Mouse (Mus musculus) frontal cortex, adult 2 months (tissue): Measurements from ENCODE around the gene Osbpl3. TPM values are rescaled to one million over a fixed set of nuclear protein-coding genes. Genes with fewer than 3 reads are reported as not detected.
"Not testable (repeated sequence)": the region's sequence is repeated elsewhere in the genome, so short reads cannot be mapped to it uniquely, and the experiment has no call there.

ENCODE experiments used
- DNase-seq, 2 experiments: peaks; one replicate each; pipeline ENCODE4 v3.0.0; 2022; ENCODE audit warnings: low spot score in 1 of 2; ENCODE audit errors: extremely low spot score in 1 of 2
- polyA plus RNA-seq: library from polyadenylated mRNA; depleted of rRNA; stranded (reverse); fragments of >200 nt; gene quantifications from 2 replicates; pipeline ENCODE4 v1.2.3, GENCODE M21; 2012

The Osbpl3 gene
- polyA plus RNA-seq, 1 experiment = 25.9 TPM

- peak in 1 of 2 experiments; percentile 32 for DNase-seq
Measured at GRCm38 (mm10) chr6:50455102-50455828, 736 bp downstream of the Osbpl3 start.

DNA sequence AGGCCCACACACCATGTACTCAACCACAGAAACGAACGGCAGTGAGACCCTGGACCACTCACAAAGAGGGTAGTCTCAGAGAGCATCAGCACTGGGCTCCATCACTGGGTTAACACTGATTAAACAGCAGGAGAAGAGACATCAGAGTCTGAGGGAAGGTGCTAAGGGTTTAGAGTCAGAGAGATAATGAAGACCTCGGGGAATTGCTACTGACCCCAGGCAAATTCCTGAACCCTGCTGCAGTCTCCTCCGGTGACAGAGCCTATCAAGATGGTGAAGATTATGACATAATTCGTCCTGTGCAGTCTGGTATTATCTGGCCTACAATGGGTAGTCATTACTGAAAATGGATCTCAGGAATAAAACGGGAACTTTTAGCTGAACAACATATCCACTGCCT is 2.4 kb downstream of the Osbpl3 start:
- DNase-seq = no peak

GRCm38 (mm10) chr6:50452220-50452619 is 3.8 kb downstream of the Osbpl3 start:
- DNase-seq = no peak

- DNase-seq = no peak
Measured at GRCm38 (mm10) chr6:50445616-50446015, 10.4 kb downstream of the Osbpl3 start.

GRCm38 (mm10) chr6:50440966-50441862 is 14.8 kb downstream of the Osbpl3 start:
- no peak for DNase-seq

DNA sequence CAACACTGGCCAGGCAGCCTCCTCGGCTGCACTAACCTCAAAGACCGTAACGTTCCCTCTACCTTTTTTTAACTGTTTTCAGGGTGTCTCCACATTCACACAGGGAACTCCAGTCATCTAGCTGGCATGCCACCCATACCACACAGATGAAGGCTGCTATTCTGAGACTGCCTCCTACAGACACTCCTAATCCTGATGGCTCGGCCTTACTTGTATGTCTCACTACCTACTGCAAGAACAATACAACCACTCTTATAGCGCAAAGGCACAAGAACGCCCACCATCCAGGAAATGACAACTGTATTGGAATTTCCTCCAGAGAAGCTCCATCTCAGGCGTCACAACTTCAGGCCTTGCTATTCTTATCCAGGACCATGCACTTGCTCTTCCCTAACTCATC is 15.8 kb downstream of the Osbpl3 start:
- DNase-seq = peak; percentile 63 to 78

DNA sequence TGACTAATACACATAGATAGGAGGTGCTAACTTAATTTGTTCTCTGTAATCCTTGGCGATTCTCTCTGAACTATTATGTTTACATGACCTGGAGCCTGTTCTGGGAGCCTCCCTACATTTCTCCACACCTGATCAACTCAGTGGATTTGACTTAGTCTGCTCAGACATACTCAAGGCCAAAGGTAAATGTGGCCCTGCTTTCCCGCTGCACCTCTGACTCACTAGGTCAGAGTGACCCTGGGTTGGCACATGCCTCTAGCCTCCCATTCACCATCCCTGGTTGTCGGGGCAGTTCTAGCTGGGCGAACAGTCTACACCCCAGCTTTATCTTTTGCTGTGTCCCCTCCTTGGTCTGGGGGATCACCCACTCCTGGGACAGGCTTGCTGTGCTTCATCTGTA is 17.1 kb downstream of the Osbpl3 start:
- DNase-seq = not testable (repeated sequence)

- DNase-seq = no peak
Measured at GRCm38 (mm10) chr6:50437815-50438214, 18.2 kb downstream of the Osbpl3 start.

DNA sequence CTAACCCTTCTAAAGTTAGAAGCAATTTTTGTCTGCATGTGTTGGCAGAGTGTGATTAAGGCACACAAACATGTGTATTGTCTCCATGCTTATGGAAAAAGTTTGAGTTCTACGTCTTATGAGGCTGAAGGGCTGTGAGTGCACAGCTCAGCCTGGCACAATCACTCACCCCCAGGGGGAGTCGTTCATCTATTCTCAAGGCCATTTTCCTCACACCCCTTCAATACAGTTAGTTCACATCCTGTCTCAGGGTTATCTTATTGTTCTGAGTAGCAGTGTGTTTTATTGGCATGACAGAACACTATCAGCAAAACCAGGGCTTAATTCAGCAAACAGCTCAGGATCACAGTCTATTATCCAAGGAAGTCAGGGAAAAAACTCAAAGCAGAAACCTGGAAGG is 19.3 kb downstream of the Osbpl3 start:
- DNase-seq = no peak

DNA sequence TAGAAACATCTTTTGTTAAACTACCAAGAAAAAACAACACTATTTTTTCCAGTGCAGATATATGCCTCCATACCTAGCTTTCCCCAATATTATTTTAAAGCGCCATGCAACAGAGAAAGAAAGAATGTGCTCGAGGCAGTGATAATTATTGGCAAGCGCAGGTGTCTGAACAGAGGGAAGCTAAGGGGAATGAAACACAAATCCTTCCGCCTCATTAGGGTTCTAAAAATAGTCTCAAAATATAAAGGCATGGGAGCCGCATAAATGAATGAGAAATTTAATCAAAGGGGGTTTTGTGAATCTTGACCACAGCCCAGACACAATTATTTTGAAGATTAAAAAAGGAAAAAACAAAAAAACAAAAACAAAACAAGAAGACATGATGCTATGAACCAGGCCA is 23.5 kb downstream of the Osbpl3 start:
- DNase-seq = no peak

DNA sequence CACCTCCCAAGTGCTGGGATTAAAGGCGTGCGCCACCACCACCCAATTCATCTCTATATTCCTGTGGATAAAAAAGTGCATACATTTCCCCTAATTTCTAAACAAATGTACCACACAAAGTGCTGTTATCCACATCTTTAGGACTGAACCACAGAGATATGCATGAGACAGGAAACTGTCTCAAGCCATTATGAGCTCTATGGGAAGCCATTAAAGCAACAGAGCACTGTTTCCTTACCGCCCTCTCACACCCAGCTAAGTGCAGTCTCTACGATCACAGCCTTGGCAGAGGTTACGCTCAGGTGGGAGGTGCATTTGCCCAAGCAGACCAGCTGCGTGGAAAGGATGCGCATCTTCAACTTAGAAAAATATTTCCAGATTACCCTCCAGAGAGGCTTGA is 26.7 kb downstream of the Osbpl3 start:
- DNase-seq = no peak

GRCm38 (mm10) chr6:50427051-50427732 is 28.8 kb downstream of the Osbpl3 start:
- DNase-seq = no peak

DNA sequence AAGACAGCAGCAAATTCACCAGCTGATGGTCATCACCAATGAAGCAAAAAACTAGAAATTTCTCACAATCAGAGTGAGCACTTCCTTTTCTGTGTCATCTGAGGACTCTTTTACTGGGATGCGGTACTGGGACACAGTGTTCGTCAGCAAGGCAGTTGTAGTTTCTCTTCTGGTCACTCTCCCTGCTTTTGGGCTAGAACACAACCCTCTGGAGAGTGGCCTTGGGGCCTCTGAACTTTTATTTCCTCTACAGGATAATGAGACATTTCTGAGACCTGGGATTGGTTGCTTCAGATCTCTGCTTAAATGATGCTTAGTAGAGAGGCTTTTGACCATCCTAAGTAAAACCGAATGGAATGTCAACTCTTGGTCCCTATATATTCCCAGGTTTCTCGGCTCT is 29.4 kb downstream of the Osbpl3 start:
- no peak for DNase-seq

GRCm38 (mm10) chr6:50424271-50424670 is 31.7 kb downstream of the Osbpl3 start:
- no peak for DNase-seq

DNA sequence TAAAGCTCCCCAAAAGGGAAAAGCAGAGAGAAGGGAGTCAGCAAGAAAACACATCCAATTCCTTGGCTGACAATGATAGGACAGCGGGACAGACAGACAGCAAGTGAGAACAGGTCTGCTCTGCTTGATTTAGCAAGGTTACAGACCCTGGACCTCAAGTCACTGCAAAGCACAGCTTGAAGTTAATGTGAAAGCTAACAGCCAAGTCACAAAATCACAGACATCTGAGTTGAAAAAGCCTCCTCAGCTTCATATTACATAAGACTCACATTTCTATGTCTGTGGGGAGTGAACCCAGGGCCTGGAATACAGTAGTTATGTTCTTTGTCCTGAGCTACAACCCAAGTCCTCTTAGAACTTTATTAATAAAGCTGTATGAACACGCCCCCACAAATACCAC is 35.6 kb downstream of the Osbpl3 start:
- DNase-seq = no peak

GRCm38 (mm10) chr6:50419518-50420290 is 36.3 kb downstream of the Osbpl3 start:
- DNase-seq = no peak

- no peak for DNase-seq
Measured at GRCm38 (mm10) chr6:50418951-50419350, 37.0 kb downstream of the Osbpl3 start.

GRCm38 (mm10) chr6:50416854-50417253 is 39.1 kb downstream of the Osbpl3 start:
- no peak for DNase-seq

GRCm38 (mm10) chr6:50415431-50415830 is 40.6 kb downstream of the Osbpl3 start:
- no peak for DNase-seq

GRCm38 (mm10) chr6:50414547-50414946 is 41.5 kb downstream of the Osbpl3 start:
- DNase-seq = peak in 1 of 2 experiments; percentile 60
